Mouse (Mus musculus) activated CD4-positive, CD25-positive, alpha-beta regulatory T cell, adult 9 weeks (primary cell): ENCODE results near the gene Ly6g6f. TPM values are rescaled to one million over a fixed set of nuclear protein-coding genes. Genes with fewer than 3 reads are reported as not detected.

ENCODE experiments used
- polyA plus RNA-seq: library from polyadenylated mRNA; unstranded; fragments of 100-300 nt; shearing (Covaris generic); gene quantifications from one replicate; pipeline ENCODE4 v1.2.1, GENCODE M21; 2017

Gene Ly6g6f
- polyA plus RNA-seq, 1 experiment from 2014 or later: not detected

GRCm38 (mm10) chr17:35046681-35047455 lies 38.5 kb downstream of the Ly6g6f start, which contains the start of gene Msh5:
Gene Msh5, minus strand, starts transcription at chr17:35046745.

Other genes with a start within 250 kb of the Ly6g6f start
- 38.5 TPM for gene Stk19, start 248.7 kb downstream of the Ly6g6f start, polyA plus RNA-seq
- 73.8 TPM for gene Dxo, start 248.6 kb downstream of the Ly6g6f start, polyA plus RNA-seq
- gene Skiv2l, start 235.4 kb downstream of the Ly6g6f start, polyA plus RNA-seq: 150 TPM
- 41.3 TPM for gene Nelfe, start 235.2 kb downstream of the Ly6g6f start, polyA plus RNA-seq
- gene Cfb, start 223.1 kb downstream of the Ly6g6f start, polyA plus RNA-seq: 1.3 TPM
- gene Zbtb12, start 206.1 kb downstream of the Ly6g6f start, polyA plus RNA-seq: 0.64 TPM
- not detected for gene Gm20547, start 203.6 kb downstream of the Ly6g6f start, polyA plus RNA-seq
- 2.3 TPM for gene C2, start 187.3 kb downstream of the Ly6g6f start, polyA plus RNA-seq
- gene Ehmt2, start 187.1 kb downstream of the Ly6g6f start, polyA plus RNA-seq: 38.7 TPM
- gene Slc44a4, start 171.1 kb downstream of the Ly6g6f start, polyA plus RNA-seq: not detected
- gene Neu1, start 154.4 kb downstream of the Ly6g6f start, polyA plus RNA-seq: 85.9 TPM
- gene Hspa1b, start 126.4 kb downstream of the Ly6g6f start, polyA plus RNA-seq: 54.2 TPM
- 2.7 TPM for gene Gm20481, start 115.7 kb downstream of the Ly6g6f start, polyA plus RNA-seq
- 13.2 TPM for gene Hspa1a, start 113.5 kb downstream of the Ly6g6f start, polyA plus RNA-seq
- 0.17 TPM for gene Hspa1l, start 112.9 kb downstream of the Ly6g6f start, polyA plus RNA-seq
- 55.0 TPM for gene Lsm2, start 103.7 kb downstream of the Ly6g6f start, polyA plus RNA-seq
- gene Vars, start 84.6 kb downstream of the Ly6g6f start, polyA plus RNA-seq: 187 TPM
- gene Vwa7, start 69.0 kb downstream of the Ly6g6f start, polyA plus RNA-seq: 0.33 TPM
- 0.82 TPM for gene Sapcd1, start 57.6 kb downstream of the Ly6g6f start, polyA plus RNA-seq
- 1.5 TPM for gene Msh5, start 38.9 kb downstream of the Ly6g6f start, polyA plus RNA-seq
- 661 TPM for gene Clic1, start 35.6 kb downstream of the Ly6g6f start, polyA plus RNA-seq
- 2.2 TPM for gene Ddah2, start 26.6 kb downstream of the Ly6g6f start, polyA plus RNA-seq
- not detected for gene Ly6g6c, start 20.2 kb downstream of the Ly6g6f start, polyA plus RNA-seq
- gene Mpig6b, start 19.4 kb downstream of the Ly6g6f start, polyA plus RNA-seq: not detected
- not detected for gene Ly6g6e, start 8.7 kb downstream of the Ly6g6f start, polyA plus RNA-seq
- gene Ly6g6d, start 7.5 kb downstream of the Ly6g6f start, polyA plus RNA-seq: not detected
- 65.7 TPM for gene Abhd16a, start 3.7 kb upstream of the Ly6g6f start, polyA plus RNA-seq
- not detected for gene Ly6g5c, start 22.7 kb upstream of the Ly6g6f start, polyA plus RNA-seq
- 3.8 TPM for gene Ly6g5b, start 29.8 kb upstream of the Ly6g6f start, polyA plus RNA-seq
- 58.5 TPM for gene Gpank1, start 35.8 kb upstream of the Ly6g6f start, polyA plus RNA-seq
- 341 TPM for gene Csnk2b, start 36.4 kb upstream of the Ly6g6f start, polyA plus RNA-seq
- 5.3 TPM for gene D17H6S53E, start 40.8 kb upstream of the Ly6g6f start, polyA plus RNA-seq
- gene Apom, start 46.4 kb upstream of the Ly6g6f start, polyA plus RNA-seq: not detected
- 48.8 TPM for gene Bag6, start 49.6 kb upstream of the Ly6g6f start, polyA plus RNA-seq
- gene Prrc2a, start 79.3 kb upstream of the Ly6g6f start, polyA plus RNA-seq: 28.9 TPM
- 4.8 TPM for gene Aif1, start 90.5 kb upstream of the Ly6g6f start, polyA plus RNA-seq
- gene Lst1, start 102.8 kb upstream of the Ly6g6f start, polyA plus RNA-seq: 9.6 TPM
- gene Ltb, start 108.8 kb upstream of the Ly6g6f start, polyA plus RNA-seq: 1,484 TPM
- 56.7 TPM for gene Tnf, start 116.4 kb upstream of the Ly6g6f start, polyA plus RNA-seq
- 152 TPM for gene Lta, start 119.7 kb upstream of the Ly6g6f start, polyA plus RNA-seq
- gene Gm16181, start 135.2 kb upstream of the Ly6g6f start, polyA plus RNA-seq: 1.6 TPM
- 6.4 TPM for gene Atp6v1g2, start 148.1 kb upstream of the Ly6g6f start, polyA plus RNA-seq
- gene Nfkbil1, start 150.2 kb upstream of the Ly6g6f start, polyA plus RNA-seq: 16.8 TPM
- gene Ddx39b, start 156.1 kb upstream of the Ly6g6f start, polyA plus RNA-seq: 296 TPM
- gene H2-D1, start 177.1 kb upstream of the Ly6g6f start, polyA plus RNA-seq: 6,634 TPM
- 0.20 TPM for gene H2-Q1, start 234.8 kb upstream of the Ly6g6f start, polyA plus RNA-seq